Mouse (Mus musculus) MEL (cell line): Measurements from ENCODE around the gene Tmco4.

Source experiments
- CTCF ChIP-seq, 3 experiments: IDR thresholded peaks in 2 of 3; conservative IDR thresholded peaks in 1 of 3; 2 replicates each; pipeline ENCODE4 v1.5.1; 2011 to 2012; ENCODE audit warnings: low read length in 3 of 3, low read depth in 2 of 3, mild to moderate bottlenecking in 2 of 3, improper control_type of control experiment in 1 of 3, inconsistent platforms in 1 of 3, mixed read lengths in 1 of 3, moderate library complexity in 1 of 3; ENCODE audit not compliant: control insufficient read depth in 1 of 3, insufficient read depth in 1 of 3, poor library complexity in 1 of 3, severe bottlenecking in 1 of 3
- EP300 ChIP-seq, 2 experiments: IDR thresholded peaks; 2 replicates each; pipeline ENCODE4 v1.6.1; 2011; ENCODE audit warnings: improper control_type of control experiment in 2 of 2, low read length in 2 of 2, low read depth in 1 of 2, mild to moderate bottlenecking in 1 of 2
- GATA1 ChIP-seq: IDR thresholded peaks from 2 replicates; pipeline ENCODE4 v1.6.1; 2011; ENCODE audit warnings: low read depth, low read length, improper control_type of control experiment
- NRF1 ChIP-seq: IDR thresholded peaks from 2 replicates; pipeline ENCODE4 v1.6.1; 2014; ENCODE audit warnings: low read depth, mild to moderate bottlenecking, inconsistent platforms, low read length, improper control_type of control experiment, moderate library complexity; ENCODE audit not compliant: poor library complexity, insufficient read depth, severe bottlenecking
- POLR2AphosphoS2 ChIP-seq: IDR thresholded peaks from 2 replicates; pipeline ENCODE4 v1.6.1; 2011; ENCODE audit warnings: low read length, improper control_type of control experiment
- TAL1 ChIP-seq: IDR thresholded peaks from 2 replicates; pipeline ENCODE4 v1.6.1; 2012; ENCODE audit warnings: mild to moderate bottlenecking, inconsistent platforms, low read length, moderate library complexity, mixed read lengths
- USF1 ChIP-seq: IDR thresholded peaks from 2 replicates; pipeline ENCODE4 v1.6.1; 2014; ENCODE audit warnings: low read depth, mild to moderate bottlenecking, inconsistent platforms, low read length, improper control_type of control experiment, moderate library complexity

DNA sequence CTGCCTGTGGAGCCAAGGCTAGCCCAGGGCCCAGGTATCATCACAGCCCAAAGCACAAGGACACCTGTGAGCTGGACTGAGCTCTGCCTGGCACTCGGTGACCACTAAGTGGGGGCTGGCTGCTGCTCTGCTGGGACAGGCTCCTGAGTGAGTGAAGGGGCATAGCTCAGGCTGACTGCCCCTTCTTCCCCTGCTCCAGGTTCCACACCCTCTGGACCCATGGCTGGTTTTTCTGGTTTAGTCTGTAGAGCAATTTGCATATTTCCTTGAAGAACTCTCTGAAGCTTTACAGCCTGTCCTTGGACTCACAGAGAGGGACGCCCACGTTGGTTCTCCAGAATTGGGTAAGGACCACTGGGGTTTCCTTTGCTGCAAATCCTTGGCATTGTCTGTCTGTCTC lies 10.7 kb downstream of the Tmco4 start:
- TF ChIP-seq POLR2AphosphoS2 (no peak), TAL1 (no peak), CTCF (IDR thresholded peaks at IDR 0.05 in 2 of 3, conservative IDR thresholded peaks at IDR 0.05 in 1 of 3; ENCODE audit: control insufficient read depth in 1 of 3, insufficient read depth in 1 of 3, low read depth in 2 of 3, low read length in 3 of 3, poor library complexity in 1 of 3, severe bottlenecking in 1 of 3) (no peak), EP300 (IDR thresholded peaks at IDR 0.05; ENCODE audit: low read depth in 1 of 2, low read length in 2 of 2) (no peak), USF1 (no peak), GATA1 (no peak), NRF1 (no peak)
